Mouse (Mus musculus): ENCODE measurements around the gene Rnf39. TPM values are rescaled to one million over a fixed set of nuclear protein-coding genes. Genes with fewer than 3 reads are reported as not detected.

Rnf39 gene
- polyA plus RNA-seq, 1 experiment: 13.6 TPM

DNA sequence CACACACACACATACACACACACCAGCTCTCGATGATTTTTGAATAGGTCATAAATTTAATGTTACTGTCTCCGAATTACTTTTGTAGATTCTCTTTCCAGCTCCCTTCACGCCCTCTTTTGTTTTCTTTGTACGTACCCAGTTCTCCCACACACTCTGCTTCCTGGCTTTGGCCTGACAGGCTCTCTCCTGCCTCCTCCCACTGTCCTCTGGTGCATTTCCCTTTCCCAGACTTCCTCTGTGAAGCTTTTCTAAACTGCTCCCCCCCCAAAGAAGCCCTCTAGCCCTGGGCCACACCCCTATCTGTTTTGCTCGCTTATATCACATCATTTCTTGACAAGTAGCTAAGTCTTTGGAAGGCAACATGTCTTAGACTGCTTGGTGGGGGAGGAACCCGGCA is 12.5 kb upstream of the Rnf39 start:
- peaks cover 1% of the 10 kb centered on the region; the same call in 1 of the 2 replicates for H3K4me1 ChIP-seq (ENCODE audit: control insufficient read depth, insufficient read depth, low read length)
- TF ChIP-seq POLR2A (IDR thresholded peaks at IDR 0.05; ENCODE audit: extremely low read depth, insufficient read depth, low read length) (no peak), CTCF (IDR thresholded peaks at IDR 0.05; ENCODE audit: extremely low read depth, insufficient read depth, low read length) (no peak)
- H3K27ac ChIP-seq (ENCODE audit: insufficient read depth, low read length): no peak overlapping the region
- no peak overlapping the region for H3K4me3 ChIP-seq (ENCODE audit: insufficient read depth, low read length)

DNA sequence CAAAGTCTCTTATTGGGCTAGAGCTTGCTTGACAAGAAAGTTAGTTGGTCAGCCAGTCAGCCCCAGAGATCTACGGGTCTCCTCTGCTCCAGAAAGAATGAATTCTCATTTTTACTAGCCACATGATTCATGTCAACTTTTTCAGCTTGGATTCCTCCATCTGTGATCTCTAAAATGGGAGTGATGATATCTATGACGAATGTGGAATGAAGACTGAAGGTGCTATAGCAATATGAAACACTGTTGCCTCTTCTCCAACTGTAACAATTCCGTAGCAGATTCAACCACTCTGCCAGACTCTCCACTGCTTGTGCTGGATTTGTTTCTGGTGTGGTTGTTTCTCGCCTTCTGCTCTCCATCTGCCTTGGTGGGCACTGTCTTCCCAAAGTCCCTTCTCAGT is 11.6 kb upstream of the Rnf39 start:
- H3K4me3 ChIP-seq (ENCODE audit: insufficient read depth, low read length): no peak overlapping the region
- no peak overlapping the region for H3K27ac ChIP-seq (ENCODE audit: insufficient read depth, low read length)
- peaks cover 1% of the 10 kb centered on the region; the same call in 1 of the 2 replicates for H3K4me1 ChIP-seq (ENCODE audit: control insufficient read depth, insufficient read depth, low read length)
- TF ChIP-seq POLR2A (IDR thresholded peaks at IDR 0.05; ENCODE audit: extremely low read depth, insufficient read depth, low read length) (no peak), CTCF (IDR thresholded peaks at IDR 0.05; ENCODE audit: extremely low read depth, insufficient read depth, low read length) (no peak)

DNA sequence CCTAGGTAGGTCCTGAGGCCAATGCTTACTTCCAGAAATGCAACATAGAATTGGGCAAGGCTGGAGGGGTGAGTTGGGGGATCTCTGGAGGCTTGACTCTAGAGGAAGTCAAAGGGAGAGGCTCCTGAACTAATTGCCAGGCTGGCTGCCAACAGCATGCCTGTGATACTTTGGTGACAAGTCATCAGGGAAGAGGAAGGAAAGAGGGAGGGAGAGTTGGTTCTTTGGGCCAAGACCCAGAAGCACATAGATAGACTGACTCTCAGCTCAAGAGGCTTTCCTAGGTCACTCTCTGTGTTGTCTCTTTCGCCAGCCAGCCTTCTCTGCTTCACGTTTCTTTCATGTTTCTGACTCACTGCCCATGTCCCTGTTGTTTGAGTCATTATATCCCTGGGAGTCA is 10.9 kb upstream of the Rnf39 start:
- Histone ChIP-seq H3K4me1 (ENCODE audit: control insufficient read depth, insufficient read depth, low read length) (peaks cover 1% of the 10 kb centered on the region; the same call in 1 of the 2 replicates), H3K4me3 (ENCODE audit: insufficient read depth, low read length) (no peak overlapping the region), H3K27ac (ENCODE audit: insufficient read depth, low read length) (no peak overlapping the region)
- TF ChIP-seq POLR2A (IDR thresholded peaks at IDR 0.05; ENCODE audit: extremely low read depth, insufficient read depth, low read length) (no peak), CTCF (IDR thresholded peaks at IDR 0.05; ENCODE audit: extremely low read depth, insufficient read depth, low read length) (no peak)

DNA sequence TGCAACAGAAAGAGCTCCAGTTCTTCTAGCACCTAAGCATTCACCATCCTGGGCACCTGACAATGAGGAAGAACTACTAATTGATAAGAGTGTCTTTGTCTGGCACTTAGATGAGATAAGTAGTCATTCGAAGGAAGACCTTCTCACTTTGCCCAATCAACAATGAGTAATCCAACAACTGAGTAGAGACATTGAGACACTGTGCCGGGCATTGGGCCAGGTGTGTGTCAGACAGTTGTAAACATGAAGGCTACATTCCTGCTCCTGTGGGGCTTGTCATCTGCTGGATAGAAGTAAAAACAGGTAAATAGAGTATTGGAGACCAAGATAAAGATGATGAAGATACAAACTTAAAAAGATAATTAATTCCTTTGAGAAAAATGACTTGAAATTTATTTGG is 4.7 kb upstream of the Rnf39 start:
- no peak overlapping the region for H3K4me3 ChIP-seq (ENCODE audit: insufficient read depth, low read length)
- no peaks in the 10 kb centered on the region for H3K4me1 ChIP-seq (ENCODE audit: control insufficient read depth, insufficient read depth, low read length)
- no peak overlapping the region for H3K27ac ChIP-seq (ENCODE audit: insufficient read depth, low read length)
- TF ChIP-seq POLR2A (IDR thresholded peaks at IDR 0.05; ENCODE audit: extremely low read depth, insufficient read depth, low read length) (no peak), CTCF (IDR thresholded peaks at IDR 0.05; ENCODE audit: extremely low read depth, insufficient read depth, low read length) (no peak)

DNA sequence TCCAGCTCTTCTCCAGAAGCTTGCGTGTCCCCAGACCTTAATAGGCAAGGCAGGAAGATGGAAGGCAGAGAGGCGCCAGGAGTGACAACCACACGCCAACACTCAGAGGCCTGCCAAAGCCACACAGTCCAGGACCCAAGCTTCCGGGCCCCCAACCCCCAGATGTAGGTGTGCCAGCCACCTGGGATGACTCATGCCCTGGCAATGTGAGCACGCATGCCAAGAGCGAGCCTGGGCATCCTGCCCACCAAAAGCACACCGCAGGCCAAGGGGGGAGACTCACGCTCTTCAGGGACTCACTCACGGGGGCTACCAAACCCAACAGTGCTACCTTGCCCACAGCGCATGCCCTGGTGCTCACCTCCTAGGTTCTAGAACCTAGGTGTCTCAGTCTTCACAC is 327 bp upstream of the Rnf39 start:
- Histone ChIP-seq H3K4me1 (ENCODE audit: control insufficient read depth, insufficient read depth, low read length) (0 out of 2 replicates have a peak, but pooled peaks cover under 1% of the 10 kb centered on the region), H3K27ac (ENCODE audit: insufficient read depth, low read length) (peak overlapping the region; percentile 17), H3K4me3 (ENCODE audit: insufficient read depth, low read length) (peak overlapping the region; percentile 34)
- TF ChIP-seq POLR2A (IDR thresholded peaks at IDR 0.05; ENCODE audit: extremely low read depth, insufficient read depth, low read length): no peak; the same call in 1 of the 2 replicates

DNA sequence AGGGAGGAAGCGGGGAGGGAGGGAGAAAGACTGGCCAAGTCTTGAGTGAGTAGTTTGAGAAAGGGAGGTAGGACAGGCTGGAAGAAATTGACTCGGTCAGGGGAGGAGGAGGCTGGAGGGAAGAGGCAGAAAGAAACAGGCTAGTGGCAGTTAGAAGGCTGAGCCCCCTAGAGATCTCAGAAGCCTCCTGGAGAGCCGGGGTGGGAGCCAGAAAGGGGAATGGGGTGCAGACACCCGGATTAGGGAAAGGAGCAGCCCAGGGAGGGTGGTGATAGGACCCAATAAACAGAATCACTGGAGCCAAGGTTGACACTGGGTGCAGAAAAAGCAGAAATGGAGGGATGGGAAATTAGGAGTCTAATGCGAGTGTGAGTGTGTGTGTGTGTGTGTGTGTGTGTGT is 973 bp downstream of the Rnf39 start:
- Histone ChIP-seq H3K27ac (ENCODE audit: insufficient read depth, low read length) (peak overlapping the region; percentile 17; the same call in 1 of the 2 replicates), H3K4me1 (ENCODE audit: control insufficient read depth, insufficient read depth, low read length) (0 out of 2 replicates have a peak, but pooled peaks cover 2% of the 10 kb centered on the region), H3K4me3 (ENCODE audit: insufficient read depth, low read length) (peak overlapping the region; percentile 34)
- TF ChIP-seq CTCF (IDR thresholded peaks at IDR 0.05; ENCODE audit: extremely low read depth, insufficient read depth, low read length) (no peak), POLR2A (IDR thresholded peaks at IDR 0.05; ENCODE audit: extremely low read depth, insufficient read depth, low read length) (no peak)

DNA sequence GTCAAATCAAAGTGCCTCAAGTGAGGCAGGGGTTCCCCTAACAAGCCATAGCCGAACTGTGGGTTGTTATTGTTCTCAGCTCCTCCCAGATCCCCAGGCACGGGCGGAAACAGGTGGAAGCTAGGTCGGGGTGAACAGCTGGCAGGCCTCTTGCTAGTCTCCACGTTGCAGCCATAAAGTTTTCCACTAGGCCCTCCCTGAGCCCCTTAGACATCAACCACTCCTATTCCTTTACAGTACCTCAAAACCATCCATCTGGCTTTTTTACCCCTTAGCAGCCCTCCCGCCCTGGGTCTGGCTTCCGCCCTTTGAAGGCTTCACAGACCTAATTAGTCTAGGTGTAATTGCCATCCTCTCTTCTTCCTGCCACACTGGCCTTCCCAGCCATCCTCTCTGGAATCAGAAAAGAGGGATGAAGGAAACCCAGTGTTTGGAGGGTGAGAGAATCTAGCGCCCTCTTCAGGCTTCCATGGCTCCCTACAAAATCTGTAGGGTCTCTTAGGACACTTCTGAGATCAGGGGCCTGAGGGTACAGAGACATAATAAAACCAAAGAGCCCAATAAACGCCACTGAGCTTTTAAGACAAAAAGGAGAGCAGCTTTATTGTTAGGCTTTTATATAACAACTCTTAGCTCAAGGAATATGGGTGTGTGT is 1.5 kb downstream of the Rnf39 start:
- peak overlapping the region; percentile 34 for H3K4me3 ChIP-seq (ENCODE audit: insufficient read depth, low read length)
- no peak overlapping the region for H3K27ac ChIP-seq (ENCODE audit: insufficient read depth, low read length)
- H3K4me1 ChIP-seq (ENCODE audit: control insufficient read depth, insufficient read depth, low read length): 0 out of 2 replicates have a peak, but pooled peaks cover 2% of the 10 kb centered on the region
- TF ChIP-seq POLR2A (IDR thresholded peaks at IDR 0.05; ENCODE audit: extremely low read depth, insufficient read depth, low read length) (no peak), CTCF (IDR thresholded peaks at IDR 0.05; ENCODE audit: extremely low read depth, insufficient read depth, low read length) (peak; percentile 23; the same call in 1 of the 2 replicates)

DNA sequence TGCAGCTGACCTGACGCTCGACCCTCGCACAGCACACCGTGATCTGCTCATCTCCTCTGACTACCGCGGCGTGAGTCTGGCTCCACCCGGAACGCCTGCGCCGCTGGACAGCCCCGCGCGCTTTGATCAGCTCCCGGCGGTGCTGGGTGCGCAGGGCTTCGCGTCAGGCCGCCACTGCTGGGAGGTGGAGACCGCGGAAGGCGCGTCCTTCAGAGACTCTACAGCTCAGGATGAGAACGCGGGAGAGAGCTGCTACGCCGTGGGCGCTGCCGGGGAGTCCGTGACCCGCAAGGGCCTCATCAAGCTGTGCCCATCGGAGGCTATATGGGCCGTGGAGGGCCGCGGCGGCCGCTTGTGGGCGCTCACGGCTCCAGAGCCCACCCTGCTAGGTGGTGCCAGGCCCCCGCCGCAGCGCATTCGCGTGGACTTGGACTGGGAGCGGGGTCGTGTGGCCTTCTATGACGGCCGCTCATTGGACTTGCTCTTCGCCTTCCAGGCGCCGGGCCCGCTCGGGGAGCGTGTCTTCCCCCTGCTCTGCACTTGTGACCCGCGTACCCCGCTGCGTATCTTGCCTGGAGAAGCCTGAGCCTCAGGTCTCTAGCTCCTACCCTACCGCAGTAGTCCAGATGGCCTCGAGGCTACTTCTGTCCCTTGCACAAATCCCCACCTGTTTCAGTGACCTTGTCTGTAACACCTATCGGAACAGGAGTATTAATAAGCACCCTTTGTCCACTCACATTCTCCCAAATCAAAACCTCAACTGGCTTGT is 4.5 kb downstream of the Rnf39 start:
- H3K4me1 ChIP-seq (ENCODE audit: control insufficient read depth, insufficient read depth, low read length): 0 out of 2 replicates have a peak, but pooled peaks cover 2% of the 10 kb centered on the region
- peak overlapping the region; percentile 69 for H3K4me3 ChIP-seq (ENCODE audit: insufficient read depth, low read length)
- peak overlapping the region; percentile 72 for H3K27ac ChIP-seq (ENCODE audit: insufficient read depth, low read length)
- TF ChIP-seq POLR2A (IDR thresholded peaks at IDR 0.05; ENCODE audit: extremely low read depth, insufficient read depth, low read length): peak; percentile 33
- TF ChIP-seq CTCF (IDR thresholded peaks at IDR 0.05; ENCODE audit: extremely low read depth, insufficient read depth, low read length): no peak

DNA sequence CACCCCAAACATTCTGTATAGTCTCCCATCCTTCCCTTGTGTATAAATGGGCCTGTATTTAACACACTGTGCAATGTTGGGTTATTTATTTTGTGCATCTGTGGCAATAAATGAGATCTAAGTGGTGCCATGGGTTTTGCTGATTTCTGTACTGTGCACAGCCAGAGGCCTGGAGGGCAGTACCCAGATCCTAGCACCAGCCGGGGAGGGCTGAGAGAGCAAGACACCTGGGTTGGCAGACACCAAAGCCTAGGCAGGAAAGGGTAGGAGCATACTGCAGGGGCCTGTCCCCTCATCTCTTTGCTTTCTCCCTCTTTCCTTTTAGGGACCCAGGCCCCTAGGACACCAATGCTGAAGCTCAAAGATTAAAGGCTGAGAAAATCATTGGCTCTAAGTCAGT is 5.6 kb downstream of the Rnf39 start:
- Histone ChIP-seq H3K27ac (ENCODE audit: insufficient read depth, low read length) (no peak overlapping the region), H3K4me3 (ENCODE audit: insufficient read depth, low read length) (no peak overlapping the region), H3K4me1 (ENCODE audit: control insufficient read depth, insufficient read depth, low read length) (0 out of 2 replicates have a peak, but pooled peaks cover 2% of the 10 kb centered on the region)
- TF ChIP-seq CTCF (IDR thresholded peaks at IDR 0.05; ENCODE audit: extremely low read depth, insufficient read depth, low read length) (no peak), POLR2A (IDR thresholded peaks at IDR 0.05; ENCODE audit: extremely low read depth, insufficient read depth, low read length) (no peak)
